Mouse (Mus musculus) erythroblast, embryonic 14.5 days (primary cell): Measurements from ENCODE around the gene C8a.

Experiments used
- GATA1 ChIP-seq: IDR thresholded peaks from 2 replicates; pipeline ENCODE4 v1.6.1; 2012; ENCODE audit warnings: low read length, inconsistent platforms, mixed read lengths
- TAL1 ChIP-seq: IDR thresholded peaks from 3 replicates; pipeline ENCODE4 v1.6.1; 2012; ENCODE audit warnings: low read length, inconsistent platforms, mixed read lengths

GRCm38 (mm10) chr4:104911685-104912084 is 35.5 kb upstream of the C8a start:
- TF ChIP-seq GATA1 (no peak), TAL1 (no peak)
